Mouse (Mus musculus) liver (tissue): ENCODE results near the gene Bad.
"Not testable (repeated sequence)": the region's sequence is repeated elsewhere in the genome, so short reads cannot be mapped to it uniquely, and the experiment has no call there.

Experiments used
- DNase-seq: peaks from one replicate; pipeline ENCODE4 v3.0.0-alpha.2; 2020; ENCODE audit warnings: mixed read lengths

The Bad gene

DNA sequence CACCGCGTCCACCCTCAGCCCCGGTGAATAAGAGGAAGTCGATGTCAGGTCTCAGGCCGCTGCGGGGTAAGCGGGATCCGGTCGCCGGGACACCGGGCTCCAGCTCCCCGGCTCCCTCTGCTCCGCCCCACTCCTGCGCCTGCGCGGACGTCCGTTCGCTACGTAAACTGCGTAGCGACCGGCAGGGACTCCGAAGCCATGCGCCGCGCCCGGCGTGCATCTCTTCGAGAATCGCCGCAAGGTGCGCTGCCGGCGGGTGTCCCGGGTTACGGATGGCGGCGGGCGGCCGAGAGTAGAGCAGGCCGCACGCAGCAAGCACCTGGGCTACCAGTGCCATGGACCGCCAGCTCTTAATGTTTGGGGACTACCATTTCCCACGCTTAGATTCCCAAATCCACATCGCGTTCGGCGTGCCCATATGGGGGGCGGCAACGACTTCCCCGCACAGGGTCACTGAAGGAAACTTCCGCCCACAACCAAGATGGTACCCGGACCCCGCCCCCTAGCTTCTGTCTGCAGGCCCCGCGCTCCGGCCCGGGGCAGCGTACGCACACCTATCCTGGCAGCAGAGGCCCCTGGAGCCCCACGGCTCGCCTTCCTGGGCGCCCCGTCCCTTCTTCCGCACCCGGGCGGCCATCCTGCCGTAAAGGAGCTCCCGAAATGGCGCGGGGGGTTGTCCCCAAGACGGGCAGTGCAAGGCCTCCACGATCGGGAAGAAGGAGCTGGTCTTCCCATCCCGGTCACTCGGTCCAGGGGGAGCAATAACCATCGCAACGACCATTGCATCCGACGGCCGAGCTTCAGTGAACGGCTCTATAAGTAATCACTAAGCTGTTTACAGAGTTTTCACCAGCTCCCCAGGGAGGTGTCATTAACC, at the start of gene Bad:
TSS of gene Bad (plus strand) at position 490 of the 877 bp plus-strand sequence.
- peak; percentile 96 for DNase-seq

DNA sequence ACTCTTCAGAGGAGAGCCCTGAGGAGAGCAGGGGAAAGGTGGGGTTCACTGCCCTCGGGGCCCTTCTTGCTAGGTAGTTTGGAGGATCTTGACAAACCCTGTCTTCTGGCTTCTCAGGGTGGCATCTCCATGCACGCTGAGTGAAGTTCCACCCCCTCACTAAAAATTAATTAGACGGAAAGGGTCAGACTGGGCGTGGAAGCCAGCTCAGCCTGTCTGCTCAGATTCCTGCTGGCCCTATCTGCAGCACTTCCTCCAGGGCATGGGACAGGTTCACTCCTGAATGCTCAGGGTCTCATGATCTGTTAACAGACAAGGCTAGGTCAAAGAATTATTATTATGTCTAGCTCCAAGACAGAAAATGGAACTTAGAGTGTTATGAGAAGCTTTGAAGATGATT, 49.1 kb upstream of the Bad start:
- DNase-seq, result no peak

DNA sequence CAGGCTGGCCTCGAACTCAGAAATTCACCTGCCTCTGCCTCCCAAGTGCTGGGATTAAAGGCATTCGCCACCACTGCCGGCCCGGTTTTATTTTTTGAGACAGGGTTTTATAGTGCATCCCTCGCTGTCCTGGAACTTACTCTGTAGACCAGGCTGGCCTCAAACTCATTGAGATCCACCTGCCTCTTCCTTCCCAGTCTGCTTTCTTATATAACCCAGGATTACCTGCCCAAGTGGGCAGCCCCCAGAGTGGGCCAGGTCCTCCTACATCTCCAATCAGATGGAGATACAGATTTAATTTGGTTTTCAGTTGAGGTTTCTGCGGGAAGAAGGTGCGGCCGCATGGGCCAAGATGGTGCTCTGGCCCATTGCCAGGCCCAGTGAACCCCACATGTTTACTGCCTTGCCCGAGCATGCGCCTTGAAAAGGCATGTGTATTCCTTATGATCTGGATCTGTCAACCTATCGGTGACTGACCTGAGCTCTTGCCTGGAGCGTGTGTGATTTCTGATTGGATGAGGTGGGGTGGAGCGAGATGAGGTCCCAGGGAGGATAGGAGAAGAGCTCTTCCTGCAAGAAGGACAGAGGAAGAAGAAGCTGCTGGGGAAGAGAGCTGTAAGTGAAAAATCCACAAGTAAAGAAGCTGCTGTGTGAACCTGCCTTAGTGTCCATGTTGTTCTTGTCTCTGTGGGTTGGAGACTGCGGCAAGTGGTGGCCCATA, 47.8 kb upstream of the Bad start:
- no peak for DNase-seq

DNA sequence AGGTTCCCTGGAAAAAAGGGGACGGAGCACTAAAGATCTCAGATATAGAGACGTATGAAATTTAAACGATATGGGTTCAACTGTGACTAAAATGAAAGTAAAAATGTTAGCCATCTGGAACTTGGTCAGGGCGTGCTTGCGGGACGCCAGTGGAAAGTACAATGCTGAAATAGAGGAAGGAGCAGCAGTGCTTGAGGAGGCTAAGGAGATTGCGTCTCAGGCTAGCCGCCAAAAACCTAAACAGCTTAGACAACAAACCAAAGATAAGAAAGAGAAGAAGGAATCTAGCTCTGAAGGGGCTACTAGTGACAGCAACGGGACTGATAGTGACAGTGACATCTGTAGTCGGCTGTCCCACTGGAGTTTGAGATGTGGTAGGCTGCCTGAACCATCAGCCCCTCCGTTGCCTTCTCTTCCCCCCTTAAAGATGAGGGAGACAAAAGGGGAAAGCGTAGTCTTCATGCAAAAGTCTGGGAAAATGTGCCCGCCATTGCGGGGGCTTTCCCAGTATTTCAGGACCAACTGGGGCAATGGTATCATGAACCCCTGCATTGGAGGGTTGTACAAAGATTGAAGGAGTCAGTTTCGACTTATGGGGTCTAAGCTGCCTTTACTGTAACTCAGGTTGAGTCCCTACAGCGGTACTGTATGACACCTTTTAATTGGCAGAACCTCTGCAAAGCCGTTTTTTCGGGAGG, 45.9 kb upstream of the Bad start:
- not testable (repeated sequence) for DNase-seq

DNA sequence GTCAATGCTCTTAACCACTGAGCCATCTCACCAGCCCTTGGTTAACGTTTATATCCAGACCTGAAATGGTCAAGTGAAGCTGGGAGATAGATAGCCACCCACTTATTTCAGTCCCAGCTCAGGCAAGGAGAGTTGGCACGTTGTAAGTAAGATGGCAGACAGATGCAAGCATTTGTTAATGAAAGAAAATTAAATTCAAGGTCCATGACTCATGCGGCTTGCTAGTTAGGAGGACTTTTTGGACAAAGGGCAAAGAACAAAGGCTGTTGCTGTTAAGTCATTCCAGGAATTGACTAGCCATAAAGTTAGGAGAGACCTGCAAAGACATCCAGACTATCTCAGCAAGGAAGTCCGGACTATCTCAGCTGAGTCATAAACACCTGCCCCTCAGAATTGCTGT, 42.0 kb upstream of the Bad start:
- no peak for DNase-seq

DNA sequence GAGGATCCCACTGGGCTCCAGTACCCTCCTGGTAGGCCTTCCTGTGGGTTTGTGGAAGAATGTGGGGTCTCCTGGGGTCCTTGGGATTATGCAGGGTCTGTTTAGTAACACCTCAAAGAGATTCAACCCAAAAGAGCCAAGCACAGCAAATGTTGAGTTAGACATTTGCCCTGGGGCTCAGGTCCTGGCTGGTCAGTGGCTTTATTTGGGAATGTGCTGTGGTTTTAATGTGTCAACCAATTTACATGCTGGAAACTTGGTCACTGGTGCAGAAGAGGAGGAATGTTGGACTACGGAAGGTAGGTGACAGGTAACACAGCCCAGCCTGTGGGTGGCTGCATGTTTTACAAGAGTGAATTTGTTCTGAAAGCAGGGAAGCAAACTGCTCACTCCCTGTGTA, 38.6 kb upstream of the Bad start:
- DNase-seq, result no peak

DNA sequence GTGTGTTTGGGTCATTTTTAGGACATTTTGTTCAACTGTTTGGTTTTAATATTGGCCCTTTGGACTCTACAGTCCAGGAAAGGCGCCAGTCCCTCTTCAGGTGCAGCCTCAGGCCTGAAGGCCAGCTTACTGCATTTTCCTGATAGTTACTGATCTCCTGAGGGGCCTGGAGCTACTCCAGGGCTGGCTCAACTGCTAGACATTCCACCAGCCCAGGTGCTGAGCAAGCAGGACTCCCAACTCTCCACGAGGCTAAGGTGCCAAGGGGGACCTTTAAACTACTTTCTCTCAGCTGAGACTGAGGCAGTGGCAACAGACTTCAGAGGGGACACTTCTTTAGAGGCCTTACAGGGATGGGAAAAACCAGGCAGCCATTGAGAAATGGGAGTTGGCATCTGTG, 36.8 kb upstream of the Bad start:
- no peak for DNase-seq

DNA sequence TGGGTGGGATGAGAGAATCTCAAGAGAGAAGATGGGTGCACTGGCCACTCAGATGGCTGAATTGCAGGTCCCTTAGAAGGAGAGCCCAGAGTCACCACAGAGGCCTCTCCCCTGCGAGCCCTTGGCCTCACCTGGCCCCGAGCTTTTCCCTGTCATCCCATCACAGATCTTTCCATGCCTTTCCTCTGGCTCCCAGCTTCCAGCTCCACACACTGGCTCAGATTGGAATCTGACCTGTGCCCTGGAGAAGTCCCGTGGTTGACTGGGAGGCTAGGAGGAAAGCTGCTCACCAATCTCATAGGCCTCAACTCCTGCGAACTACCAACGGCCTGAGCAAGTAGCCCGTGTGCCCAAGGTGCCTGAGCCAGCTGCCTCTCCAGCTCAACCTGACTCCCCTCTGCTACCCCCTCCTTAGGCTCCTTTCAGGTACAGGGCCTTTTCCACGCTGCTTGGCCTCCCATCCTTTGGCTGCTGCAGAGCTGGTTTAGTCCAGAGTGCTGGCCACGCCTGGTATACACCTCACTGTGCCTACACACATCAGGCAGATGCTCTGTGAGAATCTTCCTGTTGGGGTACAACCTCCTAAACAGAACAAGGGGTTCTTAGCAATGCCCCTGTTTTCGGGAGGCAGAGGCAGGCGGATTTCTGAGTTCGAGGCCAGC, 36.0 kb upstream of the Bad start:
- DNase-seq, result no peak

DNA sequence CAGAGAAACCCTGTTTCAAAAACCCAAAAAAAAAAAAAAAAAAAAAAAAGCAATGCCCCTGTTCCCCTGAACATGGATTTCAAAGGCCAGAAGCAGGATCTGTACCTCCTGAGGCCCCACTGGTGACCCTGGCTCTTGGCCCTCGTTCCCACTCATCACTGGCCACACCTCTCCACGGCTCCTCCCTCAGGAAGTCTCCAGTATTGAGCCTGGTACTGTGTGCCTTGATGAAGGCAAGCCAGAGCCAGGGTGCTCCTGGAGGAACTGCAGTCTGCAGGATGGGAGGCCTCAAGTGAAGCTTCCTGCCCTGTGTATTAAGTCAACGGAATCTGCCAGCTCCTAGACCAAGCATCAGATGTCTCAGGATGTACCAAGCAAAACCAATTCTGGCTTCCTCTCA, 35.5 kb upstream of the Bad start:
- no peak for DNase-seq

DNA sequence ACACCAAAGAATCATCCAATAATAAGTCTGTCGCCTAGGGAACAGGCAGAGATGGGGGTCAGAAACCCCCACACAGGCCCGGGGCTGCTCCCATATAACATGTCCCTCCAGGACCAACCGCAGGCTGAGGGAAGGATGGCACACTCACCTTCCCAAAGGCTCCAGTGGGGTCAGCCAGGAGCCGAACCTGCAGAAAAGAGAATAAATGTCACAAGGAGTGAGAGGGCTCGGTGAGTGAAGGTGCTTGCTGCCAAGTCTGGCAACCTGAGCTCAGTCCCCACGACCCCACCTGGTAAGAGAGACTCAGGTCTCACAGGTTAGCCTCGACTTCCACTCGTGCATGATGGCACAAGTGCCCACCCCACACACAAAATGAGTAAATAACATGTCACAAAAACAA, 34.6 kb upstream of the Bad start:
- no peak for DNase-seq

DNA sequence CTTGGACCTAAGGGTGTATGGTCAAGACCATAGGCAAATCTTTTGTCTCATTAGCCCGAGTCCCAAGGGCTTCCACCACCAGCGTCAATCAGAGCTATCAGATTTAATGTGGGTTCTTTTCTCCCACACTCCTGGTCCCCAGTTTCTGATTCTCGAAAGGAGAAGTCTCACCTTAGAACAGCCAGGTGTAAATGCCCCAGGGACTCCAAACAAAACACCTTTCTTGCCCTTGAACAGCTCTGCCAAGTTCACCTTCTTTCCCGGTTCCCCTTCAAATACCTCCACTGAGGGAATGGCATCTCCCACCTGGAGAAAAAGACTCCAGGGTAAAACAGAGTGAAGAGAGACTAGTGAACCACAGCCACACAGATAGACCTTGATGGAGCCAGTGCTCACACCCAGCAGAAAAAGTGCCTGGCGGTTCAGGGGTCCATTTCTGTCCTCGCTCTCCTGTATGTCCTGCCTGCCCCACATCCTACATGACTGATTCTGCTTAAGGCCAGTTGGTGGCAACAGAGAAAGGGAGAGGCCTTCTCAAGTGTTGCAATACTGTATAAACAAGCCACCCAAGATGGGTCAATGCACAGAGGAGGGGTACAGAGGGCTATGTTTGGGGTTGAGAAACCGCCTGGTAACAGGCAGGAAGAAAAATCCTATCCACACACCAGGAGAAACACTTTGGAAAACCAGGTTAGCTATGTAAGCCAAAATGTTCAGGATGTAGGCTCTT, 33.7 kb upstream of the Bad start:
- DNase-seq, result no peak

DNA sequence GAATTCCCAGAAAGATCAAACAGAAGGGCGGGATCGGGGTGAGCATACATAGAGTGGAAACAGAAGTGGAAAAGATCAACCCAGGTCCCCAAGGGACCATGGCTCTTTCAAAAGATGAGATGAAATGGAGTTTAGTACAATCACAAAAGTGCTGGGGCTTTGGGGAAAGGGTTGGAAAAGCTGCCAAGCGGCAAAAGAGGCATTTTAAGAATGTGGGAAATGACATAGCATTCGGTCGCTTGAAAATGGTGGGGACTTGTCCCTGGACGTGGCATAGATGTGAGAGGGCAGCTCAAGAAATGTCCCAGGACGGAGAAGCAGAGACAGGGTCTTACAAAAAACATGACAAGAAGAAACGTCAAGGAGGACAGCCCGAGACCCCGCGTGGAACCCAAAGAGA, 32.6 kb upstream of the Bad start:
- DNase-seq, result no peak

DNA sequence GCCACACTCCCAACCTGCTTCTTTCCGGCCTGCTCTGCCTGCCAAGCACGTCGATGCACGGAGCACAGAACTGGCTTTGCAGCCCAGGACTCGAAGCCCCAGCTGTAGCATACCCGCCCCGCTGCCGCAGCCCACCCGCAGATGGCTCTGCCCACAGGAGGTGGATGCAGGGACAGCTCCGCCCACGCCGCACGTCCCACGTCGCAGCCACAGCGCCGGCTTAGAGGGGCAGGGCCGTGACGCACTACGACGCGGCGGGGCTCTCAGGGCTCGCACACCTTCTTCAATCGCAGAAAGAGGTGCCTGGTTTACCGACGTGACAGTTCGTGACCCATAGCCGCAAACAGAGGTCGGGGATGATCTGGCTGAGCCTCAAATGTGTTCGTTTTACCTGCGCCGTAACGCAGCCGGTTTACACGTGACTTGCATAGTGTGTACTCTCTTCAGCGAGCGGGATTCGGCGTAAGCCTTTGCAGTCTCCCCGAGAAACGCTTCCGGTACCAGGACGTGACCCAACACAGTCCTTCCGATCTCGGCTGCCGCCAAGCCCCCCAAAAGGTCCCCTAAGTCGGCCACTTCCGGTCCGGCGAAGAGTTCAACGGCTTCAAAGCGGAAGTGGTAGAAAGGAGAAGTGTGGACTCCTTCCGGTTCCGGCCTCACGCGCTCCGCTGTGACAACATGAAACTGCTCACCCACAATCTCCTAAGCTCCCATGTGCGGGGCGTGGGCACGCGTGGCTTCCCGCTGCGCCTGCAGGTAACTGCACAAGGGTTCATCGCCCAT, 32.0 kb upstream of the Bad start, which contains the start of the genes Trmt112 and Prdx5:
TSS of gene Trmt112 (plus strand) at position 192 of the 783 bp plus-strand sequence.
TSS of gene Prdx5 (minus strand) at position 600 of the 783 bp plus-strand sequence.
- peak; percentile 92 for DNase-seq

DNA sequence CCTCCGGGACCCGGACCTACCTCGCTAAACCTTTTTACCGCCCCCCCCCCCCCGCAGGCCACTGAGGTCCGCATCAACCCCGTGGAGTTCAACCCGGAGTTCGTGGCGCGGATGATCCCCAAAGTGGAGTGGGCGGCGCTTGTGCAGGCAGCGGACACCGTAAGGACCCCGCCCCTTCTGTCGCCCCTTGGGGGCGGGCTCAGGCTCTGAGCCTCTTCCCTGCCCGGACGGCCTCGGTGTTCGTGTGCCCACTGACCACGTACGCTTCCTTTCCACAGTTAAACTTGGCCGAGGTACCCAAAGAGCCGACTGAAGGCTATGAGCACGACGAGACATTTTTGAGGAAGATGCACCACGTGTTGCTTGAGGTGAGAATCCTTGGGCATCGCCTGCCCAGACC, 31.4 kb upstream of the Bad start:
- DNase-seq, result peak; percentile 74

DNA sequence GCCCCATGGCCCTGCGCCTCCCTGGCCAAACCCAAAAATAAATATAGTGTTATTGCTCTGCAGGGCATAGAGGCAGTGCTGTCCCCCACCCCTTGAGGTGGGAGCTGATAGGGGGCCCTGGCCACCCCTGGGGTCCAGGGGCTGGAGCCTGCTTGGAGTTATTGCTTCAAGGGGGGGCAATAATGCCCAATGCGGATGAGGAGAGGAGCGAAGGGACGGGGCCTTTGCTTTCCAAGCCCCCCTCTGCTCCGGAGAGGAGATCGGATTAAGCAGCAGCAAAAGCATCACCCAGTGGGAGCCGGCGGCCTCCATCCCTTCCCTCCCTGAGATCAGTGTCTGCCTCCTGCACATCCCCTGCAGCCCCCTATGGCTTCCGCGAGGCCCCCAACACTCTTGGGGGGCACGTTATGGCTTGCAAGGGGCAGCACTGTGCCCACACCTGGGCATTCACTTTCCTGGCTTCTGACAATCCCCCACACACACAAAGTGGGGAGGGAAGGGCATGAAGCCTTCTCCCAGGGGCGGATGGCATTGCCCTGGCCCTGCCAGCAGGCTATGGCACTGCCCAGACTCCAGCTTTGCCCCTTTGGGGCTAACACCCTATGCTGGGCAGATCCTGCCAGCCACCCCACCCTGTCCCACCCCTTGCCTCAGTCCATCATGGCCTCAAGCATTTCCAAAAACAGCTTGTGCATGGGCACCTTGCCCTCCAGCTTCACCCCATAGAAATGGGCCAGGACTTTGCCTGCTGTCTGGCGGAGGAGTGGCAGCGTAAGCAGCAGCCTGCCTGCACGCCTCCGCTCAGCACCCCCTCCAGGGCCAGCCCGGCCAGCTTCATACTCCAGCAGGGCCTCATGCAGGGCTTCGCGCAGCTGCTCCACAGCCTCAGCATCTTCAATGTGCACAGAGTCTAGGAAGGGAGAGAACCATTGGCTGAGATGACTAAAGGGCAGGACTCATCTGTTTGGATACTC, 30.3 kb upstream of the Bad start:
- no peak for DNase-seq

DNA sequence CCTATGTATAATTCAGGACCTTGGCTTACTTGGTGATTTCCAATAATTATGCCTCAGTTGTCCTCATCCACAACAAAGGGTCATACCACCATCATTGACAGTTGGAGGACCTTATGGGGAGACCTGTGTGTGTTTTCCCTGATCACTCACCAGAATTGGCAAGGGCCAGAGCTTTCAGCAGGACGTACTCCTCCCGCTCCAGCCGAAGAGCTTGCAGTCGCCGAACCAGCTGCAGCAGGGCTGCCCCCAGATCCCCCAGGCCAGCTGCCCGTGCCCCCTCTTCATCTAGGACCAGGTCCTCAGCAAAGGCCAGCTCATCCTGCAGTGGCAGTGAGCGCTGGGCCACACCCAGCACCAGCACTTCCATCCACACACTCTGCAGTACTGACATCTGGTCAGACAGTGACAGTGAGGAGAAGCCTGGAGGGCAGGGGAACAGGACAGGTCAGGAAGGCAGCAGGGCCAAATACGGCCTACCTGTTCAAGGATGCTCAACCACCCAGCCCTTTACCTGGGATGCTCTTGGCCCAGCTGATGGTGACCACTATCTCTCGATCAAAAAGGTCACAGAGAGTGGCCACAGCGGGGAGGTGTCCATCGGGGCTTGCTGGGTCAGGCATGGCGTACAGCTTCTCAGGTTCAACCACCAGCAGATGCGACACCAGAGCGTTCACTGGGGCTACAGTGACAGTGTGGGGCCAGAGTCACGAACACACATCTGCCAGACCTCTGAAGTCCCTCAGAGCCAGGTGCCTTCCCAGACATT, 29.3 kb upstream of the Bad start:
- DNase-seq, result no peak

DNA sequence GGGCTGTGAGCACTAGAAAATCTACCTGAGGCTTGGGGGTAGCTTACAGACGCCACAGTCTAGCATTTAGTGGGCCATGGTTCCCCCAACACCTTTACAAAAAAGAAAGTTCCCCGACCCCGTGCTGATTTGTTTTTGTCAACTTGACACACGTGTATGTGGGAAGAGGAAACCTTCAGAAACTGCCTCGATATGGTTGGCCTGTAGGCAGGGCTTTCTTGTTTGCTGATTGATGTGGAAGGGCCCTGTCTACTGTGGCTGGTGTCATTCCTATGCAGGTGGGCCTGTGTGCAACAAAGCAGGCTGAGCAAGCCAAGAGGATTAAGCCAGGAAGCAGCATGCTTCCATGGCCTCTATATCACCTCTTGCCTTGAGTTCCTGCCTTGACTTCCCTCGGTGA, 28.6 kb upstream of the Bad start:
- DNase-seq, result no peak

DNA sequence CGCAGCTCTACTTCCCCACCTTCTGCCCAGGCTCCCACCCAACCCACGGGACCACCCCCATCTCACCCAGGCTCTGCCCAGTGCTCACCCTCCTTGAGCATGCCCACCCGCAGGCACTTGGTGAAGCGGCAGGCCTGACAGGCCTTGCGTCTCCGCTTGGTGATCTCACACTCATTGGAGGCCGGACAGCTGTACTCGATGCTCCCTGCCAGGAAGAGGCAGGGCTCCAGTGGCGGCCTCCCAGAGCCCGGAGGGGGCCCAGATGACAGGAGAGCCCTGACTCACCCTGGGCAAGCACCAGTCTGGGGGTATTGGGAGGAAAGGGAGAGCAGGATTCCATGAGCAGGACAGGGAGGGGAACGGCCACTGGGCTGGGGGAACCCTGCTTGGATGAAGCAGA, 27.7 kb upstream of the Bad start:
- DNase-seq, result no peak

DNA sequence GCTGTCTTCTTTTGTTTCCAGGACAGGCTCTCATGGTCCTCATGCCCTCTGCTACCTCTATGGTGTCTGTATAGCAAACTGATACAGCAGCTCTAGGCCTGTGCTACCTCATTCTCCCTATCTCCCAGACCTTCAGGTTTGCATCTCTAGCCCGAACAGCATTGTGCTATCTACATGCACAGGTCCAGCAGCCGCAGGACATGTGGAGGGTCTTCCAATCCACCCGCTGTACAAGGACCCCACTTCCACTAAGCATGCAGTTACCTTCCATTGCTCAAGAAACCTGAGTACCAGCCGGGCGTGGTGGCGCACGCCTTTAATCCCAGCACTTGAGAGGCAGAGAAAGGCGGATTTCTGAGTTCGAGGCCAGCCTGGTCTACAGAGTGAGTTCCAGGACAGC, 27.1 kb upstream of the Bad start:
- no peak for DNase-seq
